Mouse (Mus musculus) limb, embryonic 15.5 days (tissue): ENCODE results near the gene Zmynd8. TPM values are rescaled to one million over a fixed set of nuclear protein-coding genes. Genes with fewer than 3 reads are reported as not detected.

Experiments used
- ATAC-seq: fragments of 200-750 bp; cut with Nextera tagmentation; 2 replicates; pipeline ENCODE4 v1.8.0; 2017; ENCODE audit warnings: low read depth, moderate TSS enrichment; ENCODE audit not compliant: insufficient number of reproducible peaks, low FRiP score, low TSS enrichment
- H3K27ac ChIP-seq: fragments of 300-500 bp; sonication (generic); 2 replicates; pipeline ENCODE4 v1.5.1; 2015; ENCODE audit warnings: moderate library complexity, mild to moderate bottlenecking, inconsistent platforms
- H3K27me3 ChIP-seq: fragments of 300-500 bp; sonication (generic); 2 replicates; pipeline ENCODE4 v1.6.1; 2015; ENCODE audit warnings: inconsistent platforms
- H3K36me3 ChIP-seq: fragments of 300-500 bp; sonication (generic); 2 replicates; pipeline ENCODE4 v1.6.1; 2015; ENCODE audit warnings: inconsistent platforms
- H3K4me1 ChIP-seq: fragments of 300-500 bp; sonication (generic); 2 replicates; pipeline ENCODE4 v1.6.1; 2015; ENCODE audit warnings: inconsistent platforms
- H3K4me2 ChIP-seq: fragments of 300-500 bp; sonication (generic); 2 replicates; pipeline ENCODE4 v1.6.1; 2015; ENCODE audit warnings: mild to moderate bottlenecking, inconsistent platforms
- H3K4me3 ChIP-seq: fragments of 300-500 bp; sonication (generic); 2 replicates; pipeline ENCODE4 v1.5.1; 2015; ENCODE audit warnings: mild to moderate bottlenecking, inconsistent platforms
- H3K9ac ChIP-seq: fragments of 300-500 bp; sonication (generic); 2 replicates; pipeline ENCODE4 v1.6.1; 2015; ENCODE audit warnings: inconsistent platforms
- H3K9me3 ChIP-seq: fragments of 300-500 bp; sonication (generic); 2 replicates; pipeline ENCODE4 v1.6.1; 2016; ENCODE audit warnings: inconsistent platforms
- WGBS: fragments of 180-500 bp; shearing (Covaris S2); methylation state at CpG from one replicate; pipeline ENCODE4 v1.1.7; 2015; 5-methylcytosine and 5-hydroxymethylcytosine counted together
- polyA plus RNA-seq: library from polyadenylated mRNA; unstranded; fragments of >200 nt; fragmentation: Nextera tagmentation; extraction: Ambion mirVana; gene quantifications from 2 replicates; pipeline ENCODE4 v1.2.1, GENCODE M21; 2015

Gene Zmynd8
- polyA plus RNA-seq, 1 experiment from 2014 or later, result 52.2 TPM

- 2% methylated on average over 20 of the region's 21 CpGs for WGBS
- ATAC-seq, result peak; percentile 47; the same call in 1 of the 2 replicates
- H3K4me1 ChIP-seq, result peaks cover 97% of the 10 kb centered on the region
Observed at GRCm38 (mm10) chr2:165884577-165885224, 14.1 kb downstream of the Zmynd8 start.

GRCm38 (mm10) chr2:165883846-165884576 is 14.8 kb downstream of the Zmynd8 start:
- Histone ChIP-seq H3K4me1 (peaks cover 100% of the 10 kb centered on the region), H3K4me3 (peak overlapping the region; percentile 33), H3K27ac (peak overlapping the region; percentile 100), H3K36me3 (no peaks in the 10 kb centered on the region), H3K9me3 (no peaks in the 10 kb centered on the region), H3K27me3 (no peaks in the 10 kb centered on the region), H3K9ac (peak overlapping the region; percentile 33; the same call in 1 of the 2 replicates), H3K4me2 (peak overlapping the region; percentile 49)
- no peak for ATAC-seq
- WGBS, result 12% methylated on average over 11 of the region's 11 CpGs

More at GRCm38 (mm10) chr2:165884577-165885224, 14.1 kb downstream of the Zmynd8 start:
- Histone ChIP-seq H3K27me3 (no peaks in the 10 kb centered on the region), H3K36me3 (no peaks in the 10 kb centered on the region), H3K9me3 (no peaks in the 10 kb centered on the region), H3K27ac (peak overlapping the region; percentile 100), H3K9ac (peak overlapping the region; percentile 54), H3K4me3 (peak overlapping the region; percentile 33), H3K4me2 (peak overlapping the region; percentile 49)

- peak overlapping the region; percentile 100 for H3K27ac ChIP-seq
- ATAC-seq, result no peak
- no peaks in the 10 kb centered on the region for H3K27me3 ChIP-seq
- H3K4me3 ChIP-seq, result peak overlapping the region; percentile 33
- H3K9me3 ChIP-seq, result no peaks in the 10 kb centered on the region
- H3K4me2 ChIP-seq, result peak overlapping the region; percentile 49
- peak overlapping the region; percentile 11; the same call in 1 of the 2 replicates for H3K9ac ChIP-seq
- H3K36me3 ChIP-seq, result no peaks in the 10 kb centered on the region
- H3K4me1 ChIP-seq, result peaks cover 98% of the 10 kb centered on the region
- WGBS, result 2% methylated on average over 6 of the region's 6 CpGs
Observed at GRCm38 (mm10) chr2:165883006-165883405, 15.8 kb downstream of the Zmynd8 start.

- Histone ChIP-seq H3K9ac (no peak overlapping the region), H3K4me1 (peaks cover 98% of the 10 kb centered on the region), H3K4me3 (peak overlapping the region; percentile 33; the same call in 1 of the 2 replicates), H3K9me3 (no peaks in the 10 kb centered on the region), H3K27ac (peak overlapping the region; percentile 100), H3K4me2 (peak overlapping the region; percentile 49), H3K36me3 (no peaks in the 10 kb centered on the region), H3K27me3 (no peaks in the 10 kb centered on the region)
- no peak for ATAC-seq
- 10% methylated on average over 13 of the region's 13 CpGs for WGBS
Observed at GRCm38 (mm10) chr2:165881585-165882431, 17.0 kb downstream of the Zmynd8 start.

- Histone ChIP-seq H3K9ac (no peak overlapping the region), H3K27me3 (no peaks in the 10 kb centered on the region), H3K9me3 (no peaks in the 10 kb centered on the region), H3K4me3 (no peak overlapping the region), H3K27ac (peak overlapping the region; percentile 100), H3K36me3 (no peaks in the 10 kb centered on the region), H3K4me2 (peak overlapping the region; percentile 49), H3K4me1 (peaks cover 98% of the 10 kb centered on the region)
- no peak for ATAC-seq
- WGBS, result 10% methylated on average over 3 of the region's 3 CpGs
Observed at GRCm38 (mm10) chr2:165881220-165881584, 17.6 kb downstream of the Zmynd8 start.

GRCm38 (mm10) chr2:165880501-165881182 is 18.2 kb downstream of the Zmynd8 start:
- Histone ChIP-seq H3K27me3 (no peaks in the 10 kb centered on the region), H3K4me2 (peak overlapping the region; percentile 49), H3K9ac (no peak overlapping the region), H3K4me3 (no peak overlapping the region), H3K9me3 (no peaks in the 10 kb centered on the region), H3K36me3 (no peaks in the 10 kb centered on the region), H3K27ac (peak overlapping the region; percentile 100), H3K4me1 (peaks cover 98% of the 10 kb centered on the region)
- no peak for ATAC-seq
- 6% methylated on average over 15 of the region's 15 CpGs for WGBS

GRCm38 (mm10) chr2:165879403-165880178 is 19.2 kb downstream of the Zmynd8 start:
- 8% methylated on average over 16 of the region's 16 CpGs for WGBS
- peak overlapping the region; percentile 4; the same call in 1 of the 2 replicates for H3K4me3 ChIP-seq
- no peak for ATAC-seq

GRCm38 (mm10) chr2:165878907-165879361 is 19.9 kb downstream of the Zmynd8 start:
- Histone ChIP-seq H3K4me1 (peaks cover 98% of the 10 kb centered on the region), H3K27me3 (no peaks in the 10 kb centered on the region), H3K4me2 (peak overlapping the region; percentile 49), H3K9me3 (no peaks in the 10 kb centered on the region), H3K9ac (no peak overlapping the region), H3K4me3 (no peak overlapping the region), H3K27ac (peak overlapping the region; percentile 100), H3K36me3 (peaks cover 3% of the 10 kb centered on the region; the same call in 1 of the 2 replicates)
- WGBS, result 24% methylated on average over 8 of the region's 8 CpGs
- no peak for ATAC-seq

More at GRCm38 (mm10) chr2:165879403-165880178, 19.2 kb downstream of the Zmynd8 start:
- Histone ChIP-seq H3K4me2 (peak overlapping the region; percentile 49), H3K9ac (no peak overlapping the region), H3K9me3 (no peaks in the 10 kb centered on the region), H3K36me3 (peaks cover 3% of the 10 kb centered on the region; the same call in 1 of the 2 replicates), H3K27me3 (no peaks in the 10 kb centered on the region), H3K27ac (peak overlapping the region; percentile 100), H3K4me1 (peaks cover 98% of the 10 kb centered on the region)

GRCm38 (mm10) chr2:165878021-165878585 is 20.7 kb downstream of the Zmynd8 start:
- H3K9ac ChIP-seq, result no peak overlapping the region
- H3K4me1 ChIP-seq, result peaks cover 98% of the 10 kb centered on the region
- H3K36me3 ChIP-seq, result peaks cover 6% of the 10 kb centered on the region; the same call in 1 of the 2 replicates
- H3K4me3 ChIP-seq, result no peak overlapping the region
- no peak for ATAC-seq
- no peaks in the 10 kb centered on the region for H3K27me3 ChIP-seq
- no peaks in the 10 kb centered on the region for H3K9me3 ChIP-seq
- 6% methylated on average over 10 of the region's 10 CpGs for WGBS
- H3K4me2 ChIP-seq, result peak overlapping the region; percentile 14; the same call in 1 of the 2 replicates
- peak overlapping the region; percentile 100 for H3K27ac ChIP-seq

GRCm38 (mm10) chr2:165877180-165877579 is 21.6 kb downstream of the Zmynd8 start:
- H3K4me2 ChIP-seq, result no peak overlapping the region
- 71% methylated on average over 4 of the region's 4 CpGs for WGBS
- H3K9me3 ChIP-seq, result no peaks in the 10 kb centered on the region
- H3K9ac ChIP-seq, result no peak overlapping the region
- peaks cover 6% of the 10 kb centered on the region for H3K36me3 ChIP-seq
- H3K4me3 ChIP-seq, result no peak overlapping the region
- H3K27me3 ChIP-seq, result no peaks in the 10 kb centered on the region
- H3K27ac ChIP-seq, result 0 out of 2 replicates have a peak overlapping the region, but pooled peaks have one; percentile 84
- peaks cover 95% of the 10 kb centered on the region for H3K4me1 ChIP-seq
- no peak for ATAC-seq
